Mouse (Mus musculus): ENCODE results near the gene Ube2g2.

The Ube2g2 gene

GRCm38 (mm10) chr10:77606855-77607254 is 15.2 kb upstream of the Ube2g2 start:
- DNase-seq, result no peak

DNA sequence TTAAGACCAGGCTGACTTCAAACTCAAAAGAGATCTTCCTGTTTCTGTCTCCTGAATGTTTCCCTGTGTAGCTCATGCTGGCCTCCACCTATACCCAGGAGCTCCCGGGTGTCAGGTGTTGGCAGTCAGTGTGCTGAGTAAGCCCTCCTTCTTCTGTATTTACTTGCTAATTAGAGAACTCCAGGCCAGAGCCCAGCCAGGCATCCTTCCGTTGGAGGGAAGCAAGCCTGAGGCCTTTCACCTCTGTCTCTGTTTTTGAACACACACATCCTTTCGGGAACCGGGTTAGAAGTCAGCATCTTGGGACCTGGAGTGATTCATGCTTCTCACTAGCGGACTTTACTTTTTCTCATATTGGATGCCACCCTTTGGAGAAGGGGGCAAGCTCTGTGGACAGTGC is 14.6 kb upstream of the Ube2g2 start:
- DNase-seq, result no peak

GRCm38 (mm10) chr10:77608589-77608988 is 13.5 kb upstream of the Ube2g2 start:
- no peak for DNase-seq

DNA sequence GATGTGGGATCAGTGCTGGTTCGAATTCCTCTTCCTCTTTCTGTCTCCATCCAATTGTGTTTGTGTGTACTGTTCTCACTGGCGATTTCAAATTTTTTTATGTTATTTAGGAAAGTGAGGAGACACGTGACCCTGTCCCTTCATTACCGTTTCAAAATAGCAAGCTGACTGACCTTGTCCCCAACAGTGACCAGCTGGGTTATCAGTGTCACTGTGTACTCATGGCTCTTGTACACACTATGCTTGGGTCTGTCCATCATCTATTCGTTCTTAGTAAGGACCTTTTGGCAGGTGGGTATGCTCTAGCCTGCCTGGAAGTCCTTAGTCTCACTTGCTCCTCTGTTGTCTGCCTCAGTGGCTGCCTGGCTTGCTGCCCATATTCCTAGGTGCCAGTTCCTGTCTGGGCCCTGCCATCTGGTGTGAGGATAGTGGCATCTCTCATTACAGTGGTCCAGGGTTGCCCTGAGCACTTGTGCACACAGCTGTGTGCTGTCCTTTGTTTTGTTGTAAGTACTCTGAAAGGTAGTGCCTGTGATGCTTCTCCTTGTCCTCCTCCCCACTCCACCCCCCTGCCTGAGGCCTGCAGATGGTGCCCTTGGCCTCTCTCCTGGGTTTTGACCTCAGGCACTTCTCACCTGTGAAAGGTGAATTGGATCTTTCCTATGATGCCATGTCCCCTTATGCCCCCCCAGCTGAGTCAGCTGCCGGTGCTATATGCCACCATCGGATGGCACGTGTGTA is 11.7 kb upstream of the Ube2g2 start:
- peak; percentile 69 to 84 for DNase-seq

DNA sequence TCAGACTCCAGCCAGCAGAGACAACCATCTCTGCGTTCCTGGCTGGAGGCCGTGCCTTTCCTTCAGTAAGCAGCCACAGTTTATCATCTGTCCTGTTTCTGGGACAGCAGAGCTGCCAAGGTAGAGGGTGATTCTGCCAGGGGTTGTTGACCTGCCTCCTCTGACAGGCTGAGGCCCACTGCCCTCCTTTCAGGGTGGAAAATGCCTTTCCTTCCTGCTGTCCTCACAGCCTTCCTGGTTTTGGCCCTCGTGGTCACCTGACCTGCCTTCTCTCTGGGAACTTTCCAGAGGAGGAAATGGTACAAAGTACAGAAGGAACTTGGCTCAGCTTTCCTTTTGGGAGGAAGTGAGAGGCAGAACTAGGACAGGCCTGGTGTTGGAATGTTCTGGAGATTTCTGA is 8.7 kb upstream of the Ube2g2 start:
- DNase-seq, result no peak

- DNase-seq, result no peak
Measured at GRCm38 (mm10) chr10:77615647-77616046, 6.4 kb upstream of the Ube2g2 start.

DNA sequence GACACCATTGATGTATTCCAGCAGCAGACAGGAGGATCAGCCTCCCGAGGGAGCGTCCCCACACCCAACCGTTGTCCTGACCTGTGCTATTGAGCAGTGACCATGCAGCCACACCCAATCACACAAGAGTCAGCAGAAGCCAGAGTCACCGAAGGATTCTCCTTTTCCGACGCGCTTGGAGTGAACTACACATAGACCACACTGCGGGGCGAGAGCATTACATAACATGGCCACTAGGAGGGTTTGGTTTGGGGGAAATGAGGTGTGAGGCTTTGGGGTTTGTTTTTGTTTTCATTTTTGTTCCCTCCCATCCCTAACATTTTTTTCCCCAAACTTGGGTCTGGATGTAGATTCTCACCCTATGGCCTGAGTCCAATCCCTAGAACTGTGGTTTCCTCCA is 5.9 kb upstream of the Ube2g2 start:
- no peak for DNase-seq

GRCm38 (mm10) chr10:77616926-77617325 is 5.1 kb upstream of the Ube2g2 start:
- DNase-seq, result no peak

GRCm38 (mm10) chr10:77621546-77621945 is 529 bp upstream of the Ube2g2 start:
- peak in 1 of 2 experiments; percentile 12 for DNase-seq

- DNase-seq, result peak; percentile 78 to 80
Measured at GRCm38 (mm10) chr10:77623069-77623492, 1.0 kb downstream of the Ube2g2 start.

GRCm38 (mm10) chr10:77623639-77624400 is 1.7 kb downstream of the Ube2g2 start:
- DNase-seq, result peak in 1 of 2 experiments; percentile 18

DNA sequence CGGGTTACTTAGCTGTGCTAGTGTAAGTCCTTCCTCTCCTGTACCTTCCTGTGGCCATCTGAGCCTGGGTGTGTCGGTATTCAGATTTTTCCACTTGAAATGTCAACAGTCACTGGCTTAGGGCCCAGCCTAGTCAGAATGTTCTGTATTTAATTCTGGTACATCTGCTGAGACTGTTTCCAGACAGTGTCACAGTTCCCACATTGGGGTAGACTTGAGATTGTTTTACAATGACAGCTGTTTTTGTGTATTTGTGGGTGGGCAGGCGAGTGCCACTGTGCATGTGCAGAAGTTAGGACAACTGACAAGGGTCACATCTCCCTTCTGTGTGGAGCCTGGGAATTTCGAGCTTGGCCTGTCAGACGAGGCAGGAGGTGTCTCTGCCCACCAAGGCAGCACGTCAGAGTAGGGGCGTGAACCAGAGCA is 2.5 kb downstream of the Ube2g2 start:
- DNase-seq, result peak in 1 of 2 experiments; percentile 33

DNA sequence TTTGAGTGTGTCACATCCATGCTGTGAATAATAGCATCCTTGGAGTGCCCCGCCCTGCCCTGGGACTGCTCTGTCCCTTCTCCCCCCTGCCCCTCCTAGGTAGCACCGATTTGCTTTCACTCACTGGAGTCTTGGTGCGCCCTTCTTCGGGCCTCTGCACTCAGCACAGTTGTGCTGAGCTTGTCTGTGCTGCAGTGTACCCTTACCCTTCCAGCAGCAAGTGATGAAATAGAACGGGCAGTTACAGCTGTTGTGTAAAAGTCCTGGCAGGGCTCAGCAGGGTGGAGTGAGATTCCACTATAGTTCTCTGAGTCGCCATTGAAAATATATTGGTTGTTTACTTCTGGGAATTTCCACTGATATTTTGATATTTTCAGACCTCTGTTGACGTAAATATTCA is 4.0 kb downstream of the Ube2g2 start:
- DNase-seq, result no peak

DNA sequence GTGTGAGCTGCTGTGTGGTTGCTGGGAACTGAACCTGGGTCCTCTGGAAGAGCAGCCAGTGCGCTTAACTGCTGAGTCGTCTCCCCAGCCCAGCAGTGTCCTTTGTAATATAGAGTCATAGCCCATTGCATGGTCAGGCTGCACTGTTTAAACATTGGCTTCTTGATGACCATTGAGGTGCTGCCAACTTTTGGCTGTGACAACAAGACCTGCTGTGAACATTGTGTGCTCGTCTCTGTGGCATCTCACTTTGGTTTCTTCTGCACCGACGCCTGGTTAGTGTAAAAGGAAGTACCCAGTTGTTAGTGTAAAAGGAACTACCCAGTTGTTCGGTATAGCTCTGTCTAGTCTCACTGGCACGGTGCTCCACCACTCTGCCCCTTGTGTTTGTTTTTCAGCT is 4.5 kb downstream of the Ube2g2 start:
- peak; percentile 21 to 41 for DNase-seq

DNA sequence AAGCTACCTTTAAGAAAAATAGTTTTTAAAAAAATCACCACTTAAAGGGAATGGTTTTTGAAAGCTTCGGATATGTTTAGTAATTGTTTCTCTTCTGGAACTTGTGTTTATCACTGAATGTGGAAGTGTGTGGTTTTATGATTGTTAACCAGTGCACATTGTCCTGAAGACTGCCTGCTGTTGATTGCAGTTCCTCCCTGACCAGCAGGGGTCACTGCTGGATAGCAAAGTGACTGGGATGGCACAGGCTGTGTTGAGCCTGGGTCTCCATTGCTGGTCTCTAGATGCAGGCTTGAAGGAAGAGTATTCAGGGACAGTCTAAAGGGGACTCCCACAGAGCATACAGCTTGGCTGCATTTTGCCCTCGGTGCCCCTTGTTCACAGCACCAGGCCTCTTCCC is 5.4 kb downstream of the Ube2g2 start:
- DNase-seq, result peak; percentile 89 to 91

- no peak for DNase-seq
Measured at GRCm38 (mm10) chr10:77629163-77629562, 7.1 kb downstream of the Ube2g2 start.

- DNase-seq, result peak in 1 of 2 experiments; percentile 26
Measured at GRCm38 (mm10) chr10:77629970-77630369, 7.9 kb downstream of the Ube2g2 start.

- DNase-seq, result peak in 1 of 2 experiments; percentile 9
Measured at GRCm38 (mm10) chr10:77634016-77634415, 11.9 kb downstream of the Ube2g2 start.

DNA sequence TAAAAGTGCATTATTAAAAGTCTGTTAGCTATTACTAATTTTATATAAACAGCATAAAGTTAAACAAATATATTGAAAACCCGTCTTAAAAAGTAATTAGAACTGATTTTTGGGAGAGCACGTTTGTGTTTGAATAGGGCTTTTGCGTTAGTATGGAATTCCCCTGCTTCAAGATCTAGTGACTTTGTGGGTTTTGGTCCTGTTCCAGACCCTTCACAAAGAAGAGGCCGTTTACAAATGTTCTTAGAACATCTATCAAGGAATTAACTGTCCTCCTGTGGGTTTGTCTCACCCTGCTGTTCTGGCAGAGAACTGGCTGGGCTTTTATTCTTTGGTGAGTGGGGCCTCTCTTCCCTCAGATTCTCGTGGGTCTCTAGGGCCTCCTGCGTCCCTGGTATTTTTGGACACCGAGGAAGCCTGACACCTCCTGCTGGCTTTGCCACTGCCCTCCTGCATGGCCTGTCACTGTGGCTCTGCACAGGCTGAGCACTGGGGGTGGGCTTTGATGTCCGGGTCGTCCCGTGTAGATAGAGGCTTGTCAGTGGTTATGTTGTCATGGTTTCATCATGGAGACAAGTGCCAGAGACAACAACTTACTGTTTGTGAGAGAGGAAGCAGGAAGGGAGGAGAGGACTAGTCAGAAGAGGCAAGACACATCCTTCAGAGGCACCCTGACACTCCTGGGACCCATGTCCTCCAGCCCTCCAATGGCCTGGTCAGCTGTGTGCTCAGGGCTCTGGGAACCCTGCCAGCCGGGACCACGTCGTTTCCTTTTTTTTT is 12.6 kb downstream of the Ube2g2 start:
- DNase-seq, result peak in 1 of 2 experiments; percentile 20

DNA sequence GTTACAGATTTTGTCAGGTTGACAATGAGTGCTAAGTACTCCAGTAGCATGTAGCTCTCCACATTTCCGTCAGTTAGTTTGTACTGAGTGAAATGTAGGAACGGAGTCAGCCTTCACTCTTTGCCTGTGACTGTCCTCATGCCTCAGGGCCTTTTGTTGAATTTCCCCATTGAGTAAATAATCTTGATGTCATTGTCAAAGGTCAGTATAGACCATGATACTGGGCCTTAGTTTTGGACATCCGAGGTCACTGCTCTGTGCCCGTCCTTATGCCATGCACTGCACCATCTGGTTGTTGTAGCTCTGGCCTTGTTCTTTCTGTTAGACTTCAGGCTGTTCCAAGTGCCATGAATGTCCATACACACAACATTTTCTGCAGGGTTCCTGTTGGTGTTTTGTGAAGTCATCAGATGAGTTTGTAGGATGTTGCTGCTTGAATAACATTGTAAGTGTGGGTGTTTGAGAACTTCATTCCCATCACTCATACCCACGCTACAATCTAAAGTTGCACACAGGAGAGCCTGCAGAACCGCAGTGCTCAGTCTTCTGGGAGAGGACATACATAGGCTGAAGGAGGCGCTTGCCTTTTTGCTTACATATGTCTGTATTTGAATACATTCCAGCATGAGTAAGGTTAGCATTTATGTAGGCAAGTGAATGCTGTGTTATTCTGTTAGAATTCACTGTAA is 14.3 kb downstream of the Ube2g2 start:
- DNase-seq, result no peak

DNA sequence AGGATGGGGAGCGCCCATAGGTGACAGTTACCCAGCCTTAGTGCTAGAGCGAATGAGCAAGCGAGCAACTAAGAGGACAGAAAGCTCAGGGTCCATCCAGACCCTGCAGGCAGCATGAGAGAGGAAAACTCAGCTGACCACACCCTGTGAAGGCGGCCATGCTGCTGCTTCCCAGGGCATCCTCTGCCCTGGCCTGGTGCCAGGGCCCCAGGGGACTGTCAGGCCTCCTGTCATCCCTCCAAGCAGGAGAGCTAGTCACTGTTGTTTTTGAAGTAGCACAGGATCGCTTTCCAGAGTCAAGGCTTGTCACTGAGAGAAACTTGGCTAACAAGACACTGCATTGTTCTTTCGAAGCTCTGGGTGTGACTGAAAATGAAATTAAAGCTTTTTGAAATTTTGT is 16.9 kb downstream of the Ube2g2 start:
- no peak for DNase-seq

- no peak for DNase-seq
Measured at GRCm38 (mm10) chr10:77643160-77643559, 21.1 kb downstream of the Ube2g2 start.

DNA sequence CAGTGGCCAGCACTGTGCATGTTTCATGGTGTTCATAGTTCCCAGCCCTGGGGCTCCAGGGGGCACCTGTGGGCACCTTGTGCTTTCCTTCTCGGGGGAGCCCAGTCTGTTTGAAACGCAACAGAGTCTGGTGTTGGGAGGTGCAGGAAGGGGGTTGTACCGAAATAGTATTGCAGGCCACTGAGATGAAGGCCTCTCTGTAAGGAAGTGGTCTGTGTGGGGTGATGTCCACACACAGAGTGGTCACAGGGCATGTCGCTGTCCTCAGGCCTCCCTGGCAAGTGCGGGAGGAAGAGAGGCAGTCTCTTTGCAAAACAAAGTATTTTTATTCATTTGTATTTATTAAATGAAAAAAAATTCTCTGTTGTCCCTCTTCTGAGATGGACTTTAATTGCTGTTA is 23.5 kb downstream of the Ube2g2 start:
- no peak for DNase-seq

Measured in cerebellum, postnatal 14 days (tissue).